Mouse (Mus musculus) large intestine, adult 2 months (tissue): ENCODE data around the gene Sart3. TPM values are rescaled to one million over a fixed set of nuclear protein-coding genes. Genes with fewer than 3 reads are reported as not detected.

Experiments used
- DNase-seq: peaks from one replicate; pipeline ENCODE4 v3.0.0-alpha.2; 2012; ENCODE audit warnings: low read depth, low spot score
- WGBS: fragments of 180-500 bp; shearing (Covaris S2); methylation state at CpG from one replicate; pipeline ENCODE4 v1.1.7; 2018; 5-methylcytosine and 5-hydroxymethylcytosine counted together
- polyA plus RNA-seq: library from polyadenylated mRNA; depleted of rRNA; stranded (reverse); fragments of >200 nt; gene quantifications from 2 replicates; pipeline ENCODE4 v1.2.3, GENCODE M21; 2012

The Sart3 gene
- polyA plus RNA-seq, 1 experiment: 14.6 TPM

GRCm38 (mm10) chr5:113771213-113772162, 822 bp downstream of the Sart3 start:
- WGBS: under 1% methylated on average over 95 of the region's 97 CpGs
- DNase-seq: peak; percentile 60

- 90% methylated on average over 8 of the region's 8 CpGs for WGBS
- DNase-seq: no peak
These were observed 3.5 kb downstream of the Sart3 start for GRCm38 (mm10) chr5:113768806-113769205.

DNA sequence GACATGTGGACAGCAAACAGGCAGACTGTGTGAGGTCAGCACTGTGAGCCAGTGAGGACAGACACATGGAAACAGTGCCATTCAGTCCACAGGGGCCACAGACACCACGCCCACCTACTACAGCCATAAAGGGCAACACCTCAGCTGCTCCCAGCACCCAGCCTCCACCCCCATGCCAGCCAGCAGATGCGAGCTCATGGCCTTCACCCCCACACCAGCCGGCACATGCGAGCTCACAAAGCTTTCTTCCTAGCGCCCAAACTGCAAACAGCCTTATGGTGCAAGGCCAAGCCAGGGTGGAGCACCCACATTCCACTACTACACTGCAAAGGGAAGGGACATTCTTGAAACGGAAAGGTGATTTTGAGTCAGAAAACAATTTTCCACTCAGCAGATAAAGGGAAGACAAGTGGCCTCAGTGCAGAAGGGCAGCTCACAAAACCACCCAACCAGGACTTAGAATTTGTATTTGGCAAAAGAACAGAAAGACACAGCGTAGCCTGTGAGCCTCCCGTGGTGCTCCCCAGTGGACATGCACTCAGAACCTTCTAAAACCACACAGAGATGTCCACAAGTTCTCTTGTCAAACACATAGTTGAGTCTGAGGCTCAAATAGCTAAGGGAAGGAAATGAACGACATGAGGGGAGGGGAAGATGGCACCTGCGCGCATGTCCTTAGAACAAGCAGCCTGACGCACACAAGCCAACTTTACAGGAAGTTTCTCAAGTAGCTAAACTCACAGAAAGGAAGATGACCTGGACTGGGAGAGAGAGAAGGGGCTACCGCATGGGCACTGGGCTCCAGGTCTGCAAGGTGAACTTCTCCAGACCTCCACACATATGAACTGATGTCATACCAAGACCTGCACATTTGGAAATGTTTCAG, 6.4 kb downstream of the Sart3 start:
- 61% methylated on average over 13 of the region's 13 CpGs for WGBS
- no peak for DNase-seq

- DNase-seq: no peak
- WGBS: 81% methylated on average over 7 of the region's 7 CpGs
These were observed 7.9 kb downstream of the Sart3 start for GRCm38 (mm10) chr5:113764426-113764825.

DNA sequence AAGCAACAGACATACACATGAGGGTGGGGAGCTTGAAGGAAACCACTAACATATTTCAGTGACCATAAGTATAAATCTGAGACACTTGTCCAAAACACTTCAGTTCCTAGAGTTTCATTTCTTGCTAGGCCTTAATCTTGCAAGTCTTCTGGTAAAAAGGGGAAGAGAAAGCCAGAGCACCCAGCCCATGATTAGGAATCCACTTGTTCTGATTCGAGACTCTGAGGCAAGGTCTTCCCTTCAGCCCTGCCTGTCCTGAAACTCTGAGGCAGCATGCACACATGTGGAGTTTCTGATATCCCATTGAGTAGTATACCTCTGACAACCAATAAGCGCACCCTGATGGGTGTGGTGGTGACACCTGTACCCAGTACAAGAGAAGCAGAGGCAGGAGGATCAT, 10.7 kb downstream of the Sart3 start:
- WGBS: 90% methylated on average over 2 of the region's 2 CpGs
- DNase-seq: no peak

DNA sequence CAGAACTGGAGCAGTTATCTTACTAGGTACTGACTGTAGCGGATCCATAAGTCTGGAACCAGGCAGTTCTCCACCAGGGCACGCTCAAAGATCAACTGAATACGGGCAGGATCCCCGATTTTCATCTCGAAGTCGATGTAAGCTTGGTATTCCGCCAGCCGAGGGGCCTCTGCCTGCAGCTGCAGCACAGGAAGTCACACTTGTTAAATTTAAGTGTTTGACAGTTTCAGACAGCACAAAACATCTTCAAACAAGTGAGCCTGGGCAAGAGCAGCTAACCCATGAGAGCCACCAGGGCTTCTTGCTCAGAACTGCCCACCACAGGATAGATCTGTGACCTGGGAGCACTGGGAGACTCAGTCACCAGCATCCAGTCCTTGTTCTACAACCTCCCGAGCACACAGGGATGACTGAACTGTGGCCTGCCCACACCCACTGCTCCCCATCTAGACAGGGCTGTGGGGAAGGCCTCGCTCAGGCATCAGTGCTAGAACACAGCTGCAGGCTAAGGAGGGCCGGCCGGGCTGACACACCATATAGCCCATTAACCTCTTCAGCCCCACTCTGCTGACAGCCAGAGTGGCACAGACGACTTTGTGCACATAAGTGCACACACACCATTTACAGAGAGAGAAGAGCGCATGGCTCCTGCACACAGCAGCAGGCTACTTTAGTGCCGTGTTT, 16.8 kb downstream of the Sart3 start:
- no peak for DNase-seq
- 83% methylated on average over 15 of the region's 15 CpGs for WGBS

- no peak for DNase-seq
- WGBS: 84% methylated on average over 9 of the region's 9 CpGs
These were observed 20.7 kb downstream of the Sart3 start for GRCm38 (mm10) chr5:113751521-113752157.

DNA sequence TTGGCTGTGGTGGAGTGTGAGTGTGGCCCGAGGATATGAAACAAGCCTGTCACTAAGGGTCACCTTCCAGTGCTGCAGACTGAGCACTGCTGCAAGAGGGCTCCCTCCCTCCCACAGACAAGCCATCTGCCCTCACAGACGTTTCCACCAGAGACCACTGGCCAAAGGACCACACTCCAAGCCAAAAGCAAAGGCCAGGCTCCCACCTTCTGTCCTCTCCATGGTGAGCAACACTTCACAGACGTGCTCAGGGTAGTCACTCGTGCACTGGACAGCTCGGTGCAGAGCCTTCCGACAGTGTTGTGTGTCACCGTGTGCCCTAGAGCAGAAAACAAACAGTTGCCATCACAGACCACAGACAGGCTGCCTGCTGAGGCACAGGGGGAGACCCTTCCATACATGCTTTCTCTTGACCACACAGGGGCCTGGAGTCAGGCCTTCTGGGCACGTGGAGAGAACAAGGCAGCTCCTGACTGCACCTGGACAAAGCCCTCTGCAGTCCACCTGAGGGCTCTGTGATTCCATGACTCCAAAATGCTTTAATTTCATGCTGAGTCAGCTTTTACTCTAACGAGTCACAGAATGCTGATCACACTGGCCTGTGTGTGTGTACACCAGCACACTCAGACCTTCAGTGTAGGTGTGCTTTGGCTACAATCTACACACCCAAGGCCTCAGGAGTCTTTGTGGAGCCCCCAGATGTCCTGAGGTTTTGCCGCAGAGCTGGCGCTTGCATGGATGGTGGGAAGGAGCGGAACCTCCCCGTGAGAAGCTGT, 23.6 kb downstream of the Sart3 start:
- WGBS: 95% methylated on average over 13 of the region's 13 CpGs
- no peak for DNase-seq

DNA sequence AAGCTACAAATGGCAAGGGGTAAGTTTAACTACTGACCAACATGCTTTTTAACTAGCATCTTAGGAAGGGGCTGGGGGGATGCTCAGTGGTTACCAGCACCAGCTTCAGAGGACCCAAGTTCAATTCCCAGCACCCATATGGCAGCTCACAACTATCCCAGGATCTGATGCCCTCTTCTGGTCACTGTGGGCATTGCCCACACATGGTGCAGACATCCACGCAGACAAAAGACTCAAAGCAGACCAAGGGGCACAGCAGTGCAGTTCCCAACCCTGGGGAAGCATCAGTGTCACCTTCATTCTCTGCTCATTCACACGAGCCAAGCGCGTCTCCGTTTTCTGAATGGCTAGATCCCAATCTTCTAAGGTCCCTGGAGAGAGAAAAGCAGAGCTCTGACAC, 24.7 kb downstream of the Sart3 start:
- 97% methylated on average over 5 of the region's 5 CpGs for WGBS
- no peak for DNase-seq

DNA sequence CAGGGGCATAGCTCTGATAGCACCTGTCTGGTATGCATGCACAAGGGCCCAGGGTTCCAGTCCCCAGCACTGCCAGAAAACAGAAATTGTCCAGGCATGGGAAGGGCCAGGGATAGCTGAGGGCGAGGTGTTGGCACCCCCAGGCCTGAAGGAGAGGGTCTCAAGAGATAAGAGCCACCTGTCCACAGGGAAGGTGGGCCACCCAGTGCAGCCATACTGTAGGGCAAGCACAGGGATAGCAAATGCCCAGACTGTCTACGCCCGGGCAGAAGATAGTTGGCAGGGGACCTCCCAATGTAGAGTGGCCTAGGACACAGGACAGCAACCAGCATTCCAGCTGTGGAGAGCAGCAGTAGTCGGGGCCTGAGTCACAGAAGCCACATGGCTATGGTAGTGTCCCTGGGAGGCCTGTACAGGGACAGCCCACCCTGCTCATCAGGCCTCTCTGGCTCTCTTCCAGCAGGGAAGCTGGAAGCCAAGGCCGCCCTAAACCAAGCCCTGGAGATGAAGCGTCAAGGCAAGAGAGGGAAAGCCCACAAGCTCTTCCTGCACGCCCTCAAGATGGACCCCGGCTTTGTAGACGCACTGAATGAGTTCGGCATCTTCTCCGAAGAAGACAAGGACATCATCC, 34.6 kb downstream of the Sart3 start:
- no peak for DNase-seq
- 87% methylated on average over 11 of the region's 11 CpGs for WGBS

GRCm38 (mm10) chr5:113736522-113737164, 35.7 kb downstream of the Sart3 start:
- 40% methylated on average over 15 of the region's 15 CpGs for whole genome bisulfite sequencing

DNA sequence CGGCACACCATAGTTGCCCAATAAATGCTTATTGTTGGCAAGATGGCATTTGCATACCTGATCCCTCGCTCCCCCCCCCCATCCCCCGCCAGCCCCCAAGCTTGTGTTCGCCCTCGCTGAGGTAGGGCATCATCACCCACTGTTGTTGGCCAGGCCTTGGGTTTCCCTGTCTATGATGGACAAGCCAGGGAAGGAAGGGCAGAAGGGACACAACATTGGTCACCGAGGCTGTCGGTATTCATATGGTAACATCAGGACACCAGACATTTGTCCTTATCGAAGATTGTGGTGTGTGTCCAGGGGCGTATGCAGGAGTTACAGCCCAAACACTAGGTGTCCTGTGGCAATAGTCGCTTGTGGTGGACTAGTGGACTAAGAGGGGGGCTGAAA, 36.2 kb downstream of the Sart3 start:
- WGBS: 2% methylated on average over 10 of the region's 10 CpGs
- no peak for DNase-seq

More at GRCm38 (mm10) chr5:113736522-113737164, 35.7 kb downstream of the Sart3 start:
- no peak for DNase-seq

- peak; percentile 87 for DNase-seq
- WGBS: under 1% methylated on average over 71 of the region's 71 CpGs
These were observed 36.8 kb downstream of the Sart3 start, which contains the start of gene Ficd for GRCm38 (mm10) chr5:113735345-113736112. Gene Ficd (plus strand): TSS chr5:113735803.

- WGBS: 15% methylated on average over 7 of the region's 7 CpGs
- no peak for DNase-seq
These were observed 37.3 kb downstream of the Sart3 start for GRCm38 (mm10) chr5:113735023-113735344.

DNA sequence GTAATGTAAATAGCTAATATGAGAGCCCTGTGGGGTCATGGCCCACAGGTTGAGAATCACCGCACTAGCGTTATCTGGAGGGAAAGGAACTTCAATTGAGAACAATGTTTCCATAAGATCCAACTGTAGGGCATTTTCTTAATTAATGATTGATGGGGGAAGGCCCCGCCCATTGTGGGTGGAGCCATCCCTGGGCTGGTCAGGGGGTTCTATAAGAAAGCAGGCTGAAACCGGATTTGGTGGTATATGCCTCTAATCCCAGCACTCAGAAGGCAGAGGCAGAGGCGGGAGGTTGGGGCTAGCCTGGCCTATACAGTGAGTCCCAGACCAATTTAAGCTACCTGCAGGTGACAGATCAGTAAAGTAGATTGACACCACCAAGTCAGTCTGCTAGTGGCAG, 37.9 kb downstream of the Sart3 start:
- WGBS: 66% methylated on average over 5 of the region's 5 CpGs
- DNase-seq: no peak

GRCm38 (mm10) chr5:113732182-113732581, 40.1 kb downstream of the Sart3 start:
- DNase-seq: no peak

DNA sequence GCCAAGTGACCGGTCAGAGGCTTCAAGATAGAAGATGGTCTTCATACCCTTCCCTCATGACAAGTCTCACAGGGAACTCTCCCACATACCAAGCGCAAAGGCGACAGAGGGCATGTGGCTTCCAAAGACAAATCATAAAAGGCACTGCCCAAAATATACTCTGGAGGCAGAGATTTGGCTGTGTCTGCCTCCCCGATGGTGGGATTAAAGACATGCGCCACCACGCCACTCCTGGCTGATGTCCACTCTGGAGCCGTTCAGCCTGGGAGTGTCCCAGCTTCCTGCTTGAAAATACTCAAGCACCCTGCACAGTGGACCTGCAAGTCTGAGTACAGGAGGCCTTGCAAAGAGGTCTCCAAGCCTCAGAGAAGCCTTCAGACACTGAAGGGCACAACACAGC, 41.1 kb downstream of the Sart3 start:
- no peak for DNase-seq
- WGBS: 75% methylated on average over 7 of the region's 7 CpGs

More at GRCm38 (mm10) chr5:113732182-113732581, 40.1 kb downstream of the Sart3 start:
- WGBS: 29% methylated on average over 6 of the region's 6 CpGs
